Mouse (Mus musculus): ENCODE measurements around the gene Zfp335.

- TF ChIP-seq MAFK (IDR thresholded peaks at IDR 0.05; ENCODE audit: insufficient replicate concordance, low read length) (no peak), ZNF384 (IDR thresholded peaks at IDR 0.05; ENCODE audit: low read depth, low read length) (no peak), POLR2A (IDR thresholded peaks at IDR 0.05; ENCODE audit: low read depth, low read length) (no peak), MXI1 (IDR thresholded peaks at IDR 0.05; ENCODE audit: low read depth, low read length) (no peak), EP300 (IDR thresholded peaks at IDR 0.05; ENCODE audit: low read length) (no peak), NELFE (IDR thresholded peaks at IDR 0.05; ENCODE audit: low read depth, low read length) (no peak), KAT2A (IDR thresholded peaks at IDR 0.05; ENCODE audit: insufficient replicate concordance, low read length) (no peak), CTCF (conservative IDR thresholded peaks at IDR 0.05 in 1 of 2, IDR thresholded peaks at IDR 0.05 in 1 of 2; ENCODE audit: low read depth in 2 of 2, low read length in 2 of 2) (peak in 1 of 2 experiments; percentile 22; a peak in 1 of 4 replicates), RCOR1 (conservative IDR thresholded peaks at IDR 0.05; ENCODE audit: low read depth, low read length) (no peak)
Observed at GRCm38 (mm10) chr2:164957548-164958315, 46.2 kb upstream of the Zfp335 start.
